Mouse (Mus musculus): ENCODE measurements around the gene Skp1a. TPM values are rescaled to one million over a fixed set of nuclear protein-coding genes. Genes with fewer than 3 reads are reported as not detected.

Gene Skp1a
- polyA plus RNA-seq, 1 experiment from 2014 or later, result 790 TPM

- Histone ChIP-seq H3K9me3 (replicated peaks) (no peaks in the 10 kb centered on the region), H3K4me2 (no peak overlapping the region), H3K27ac (no peak overlapping the region), H3K27me3 (no peaks in the 10 kb centered on the region), H3K9ac (no peak overlapping the region), H3K4me3 (replicated peaks) (no peak overlapping the region), H3K4me1 (peaks cover 35% of the 10 kb centered on the region), H3K36me3 (0 out of 2 replicates have a peak, but pooled peaks cover 7% of the 10 kb centered on the region)
- no peak for ATAC-seq (replicated peaks; ENCODE audit: low FRiP score)
- 66% methylated on average over 11 of the region's 11 CpGs for WGBS
These were observed 41.6 kb downstream of the Skp1a start for GRCm38 (mm10) chr11:52273183-52273941.

GRCm38 (mm10) chr11:52273942-52274330, 42.1 kb downstream of the Skp1a start:
- Histone ChIP-seq H3K9ac (no peak overlapping the region), H3K4me2 (no peak overlapping the region), H3K36me3 (0 out of 2 replicates have a peak, but pooled peaks cover 7% of the 10 kb centered on the region), H3K27ac (no peak overlapping the region), H3K27me3 (no peaks in the 10 kb centered on the region), H3K4me1 (peaks cover 31% of the 10 kb centered on the region), H3K4me3 (replicated peaks) (no peak overlapping the region), H3K9me3 (replicated peaks) (no peaks in the 10 kb centered on the region)
- ATAC-seq (replicated peaks; ENCODE audit: low FRiP score), result no peak
- WGBS, result 84% methylated on average over 4 of the region's 4 CpGs

- no peak overlapping the region for H3K9ac ChIP-seq
- ATAC-seq (replicated peaks; ENCODE audit: low FRiP score), result no peak
- no peak overlapping the region for H3K4me2 ChIP-seq
- no peak overlapping the region for H3K27ac ChIP-seq
- H3K27me3 ChIP-seq, result no peaks in the 10 kb centered on the region
- H3K4me3 ChIP-seq (replicated peaks), result no peak overlapping the region
- 0 out of 2 replicates have a peak, but pooled peaks cover 14% of the 10 kb centered on the region for H3K36me3 ChIP-seq
- WGBS, result 69% methylated on average over 20 of the region's 20 CpGs
- H3K9me3 ChIP-seq (replicated peaks), result no peaks in the 10 kb centered on the region
- peaks cover 31% of the 10 kb centered on the region for H3K4me1 ChIP-seq
These were observed 42.8 kb downstream of the Skp1a start for GRCm38 (mm10) chr11:52274456-52275112.

GRCm38 (mm10) chr11:52275366-52275765, 43.6 kb downstream of the Skp1a start:
- WGBS, result 83% methylated on average over 8 of the region's 8 CpGs

GRCm38 (mm10) chr11:52275774-52276555, 44.2 kb downstream of the Skp1a start:
- no peak overlapping the region for H3K4me2 ChIP-seq
- H3K27me3 ChIP-seq, result peaks cover under 1% of the 10 kb centered on the region; the same call in 1 of the 2 replicates
- 84% methylated on average over 9 of the region's 9 CpGs for WGBS
- no peak for ATAC-seq (replicated peaks; ENCODE audit: low FRiP score)
- 0 out of 2 replicates have a peak, but pooled peaks cover 16% of the 10 kb centered on the region for H3K36me3 ChIP-seq
- H3K4me3 ChIP-seq (replicated peaks), result no peak overlapping the region
- H3K27ac ChIP-seq, result no peak overlapping the region
- no peak overlapping the region for H3K9ac ChIP-seq
- no peaks in the 10 kb centered on the region for H3K9me3 ChIP-seq (replicated peaks)
- peaks cover 31% of the 10 kb centered on the region for H3K4me1 ChIP-seq

More at GRCm38 (mm10) chr11:52275366-52275765, 43.6 kb downstream of the Skp1a start:
- 0 out of 2 replicates have a peak, but pooled peaks cover 16% of the 10 kb centered on the region for H3K36me3 ChIP-seq
- no peak overlapping the region for H3K4me2 ChIP-seq
- ATAC-seq (replicated peaks; ENCODE audit: low FRiP score), result no peak
- H3K9ac ChIP-seq, result no peak overlapping the region
- no peaks in the 10 kb centered on the region for H3K27me3 ChIP-seq
- no peaks in the 10 kb centered on the region for H3K9me3 ChIP-seq (replicated peaks)
- no peak overlapping the region for H3K27ac ChIP-seq
- peaks cover 31% of the 10 kb centered on the region for H3K4me1 ChIP-seq
- no peak overlapping the region for H3K4me3 ChIP-seq (replicated peaks)

GRCm38 (mm10) chr11:52276961-52277391, 45.2 kb downstream of the Skp1a start:
- H3K27me3 ChIP-seq, result peaks cover 9% of the 10 kb centered on the region; the same call in 1 of the 2 replicates
- H3K4me1 ChIP-seq, result peaks cover 33% of the 10 kb centered on the region
- H3K9ac ChIP-seq, result no peak overlapping the region
- WGBS, result 90% methylated on average over 8 of the region's 8 CpGs
- no peak overlapping the region for H3K4me2 ChIP-seq
- 0 out of 2 replicates have a peak, but pooled peaks cover 16% of the 10 kb centered on the region for H3K36me3 ChIP-seq
- no peak overlapping the region for H3K27ac ChIP-seq
- no peaks in the 10 kb centered on the region for H3K9me3 ChIP-seq (replicated peaks)
- no peak overlapping the region for H3K4me3 ChIP-seq (replicated peaks)
- no peak for ATAC-seq (replicated peaks; ENCODE audit: low FRiP score)

GRCm38 (mm10) chr11:52277433-52278150, 45.8 kb downstream of the Skp1a start:
- H3K36me3 ChIP-seq, result 0 out of 2 replicates have a peak, but pooled peaks cover 16% of the 10 kb centered on the region
- H3K9me3 ChIP-seq (replicated peaks), result no peaks in the 10 kb centered on the region
- ATAC-seq (replicated peaks; ENCODE audit: low FRiP score), result no peak
- no peak overlapping the region for H3K4me2 ChIP-seq
- H3K9ac ChIP-seq, result no peak overlapping the region
- peaks cover 33% of the 10 kb centered on the region for H3K4me1 ChIP-seq
- H3K4me3 ChIP-seq (replicated peaks), result no peak overlapping the region
- no peak overlapping the region for H3K27ac ChIP-seq
- H3K27me3 ChIP-seq, result peaks cover 10% of the 10 kb centered on the region; the same call in 1 of the 2 replicates
- 94% methylated on average over 6 of the region's 6 CpGs for WGBS

- Histone ChIP-seq H3K27me3 (peaks cover 10% of the 10 kb centered on the region; the same call in 1 of the 2 replicates), H3K27ac (no peak overlapping the region), H3K9me3 (replicated peaks) (no peaks in the 10 kb centered on the region), H3K9ac (no peak overlapping the region), H3K4me1 (peaks cover 31% of the 10 kb centered on the region), H3K4me2 (no peak overlapping the region), H3K4me3 (replicated peaks) (no peak overlapping the region), H3K36me3 (0 out of 2 replicates have a peak, but pooled peaks cover 16% of the 10 kb centered on the region)
- WGBS, result 95% methylated on average over 3 of the region's 3 CpGs
- ATAC-seq (replicated peaks; ENCODE audit: low FRiP score), result no peak
These were observed 46.4 kb downstream of the Skp1a start for GRCm38 (mm10) chr11:52278164-52278563.

- ATAC-seq (replicated peaks; ENCODE audit: low FRiP score), result no peak
- H3K27me3 ChIP-seq, result peaks cover 10% of the 10 kb centered on the region; the same call in 1 of the 2 replicates
These were observed 47.2 kb downstream of the Skp1a start for GRCm38 (mm10) chr11:52278991-52279390.

GRCm38 (mm10) chr11:52279611-52280145, 47.9 kb downstream of the Skp1a start:
- Histone ChIP-seq H3K27ac (no peak overlapping the region), H3K4me1 (peaks cover 37% of the 10 kb centered on the region), H3K4me2 (no peak overlapping the region), H3K4me3 (replicated peaks) (no peak overlapping the region), H3K27me3 (peaks cover 15% of the 10 kb centered on the region; the same call in 1 of the 2 replicates), H3K9me3 (replicated peaks) (no peaks in the 10 kb centered on the region), H3K36me3 (0 out of 2 replicates have a peak, but pooled peaks cover 16% of the 10 kb centered on the region), H3K9ac (no peak overlapping the region)
- 94% methylated on average over 8 of the region's 8 CpGs for WGBS
- no peak for ATAC-seq (replicated peaks; ENCODE audit: low FRiP score)

More at GRCm38 (mm10) chr11:52278991-52279390, 47.2 kb downstream of the Skp1a start:
- H3K4me1 ChIP-seq, result peaks cover 34% of the 10 kb centered on the region
- H3K9ac ChIP-seq, result no peak overlapping the region
- H3K36me3 ChIP-seq, result 0 out of 2 replicates have a peak, but pooled peaks cover 16% of the 10 kb centered on the region
- no peak overlapping the region for H3K4me3 ChIP-seq (replicated peaks)
- 92% methylated on average over 6 of the region's 6 CpGs for WGBS
- H3K27ac ChIP-seq, result no peak overlapping the region
- H3K4me2 ChIP-seq, result no peak overlapping the region
- H3K9me3 ChIP-seq (replicated peaks), result no peaks in the 10 kb centered on the region
